Mouse (Mus musculus) embryonic facial prominence, embryonic 12.5 days (tissue): ENCODE results near the gene Sla2. TPM values are rescaled to one million over a fixed set of nuclear protein-coding genes. Genes with fewer than 3 reads are reported as not detected.
"Not testable (repeated sequence)": the region's sequence is repeated elsewhere in the genome, so short reads cannot be mapped to it uniquely, and the experiment has no call there.

ENCODE experiments used
- ATAC-seq: fragments of 200-750 bp; cut with Nextera tagmentation; 2 replicates; pipeline ENCODE4 v1.8.0; 2017; ENCODE audit not compliant: insufficient number of reproducible peaks, insufficient read depth, low FRiP score, low TSS enrichment
- H3K27ac ChIP-seq: fragments of 300-500 bp; sonication (generic); 2 replicates; pipeline ENCODE4 v1.5.1; 2016; ENCODE audit warnings: mild to moderate bottlenecking
- H3K27me3 ChIP-seq: fragments of 300-500 bp; sonication (generic); 2 replicates; pipeline ENCODE4 v1.6.1; 2016; ENCODE audit warnings: mild to moderate bottlenecking, moderate library complexity
- H3K36me3 ChIP-seq: fragments of 300-500 bp; sonication (generic); 2 replicates; pipeline ENCODE4 v1.6.1; 2016; ENCODE audit warnings: mild to moderate bottlenecking
- H3K4me1 ChIP-seq: fragments of 300-500 bp; sonication (generic); 2 replicates; pipeline ENCODE4 v1.6.1; 2016
- H3K4me2 ChIP-seq: fragments of 300-500 bp; sonication (generic); replicated peaks from 2 replicates; pipeline ENCODE4 v1.6.1; 2016; ENCODE audit warnings: mild to moderate bottlenecking, moderate library complexity
- H3K4me3 ChIP-seq: fragments of 300-500 bp; sonication (generic); 2 replicates; pipeline ENCODE4 v1.5.1; 2016; ENCODE audit warnings: mild to moderate bottlenecking
- H3K9ac ChIP-seq: fragments of 300-500 bp; sonication (generic); 2 replicates; pipeline ENCODE4 v1.6.1; 2016; ENCODE audit warnings: mild to moderate bottlenecking, moderate library complexity
- H3K9me3 ChIP-seq: fragments of 300-500 bp; sonication (generic); 2 replicates; pipeline ENCODE4 v1.6.1; 2016; ENCODE audit warnings: mild to moderate bottlenecking, moderate library complexity
- WGBS: fragments of 180-500 bp; shearing (Covaris S2); methylation state at CpG from one replicate; pipeline ENCODE4 v1.1.7; 2016; 5-methylcytosine and 5-hydroxymethylcytosine counted together
- polyA plus RNA-seq: library from polyadenylated mRNA; unstranded; fragments of >200 nt; fragmentation: Nextera tagmentation; extraction: Ambion mirVana; gene quantifications from 2 replicates; pipeline ENCODE4 v1.2.1, GENCODE M21; 2016

The Sla2 gene
- 0.31 TPM in 2 replicates for polyA plus RNA-seq

DNA sequence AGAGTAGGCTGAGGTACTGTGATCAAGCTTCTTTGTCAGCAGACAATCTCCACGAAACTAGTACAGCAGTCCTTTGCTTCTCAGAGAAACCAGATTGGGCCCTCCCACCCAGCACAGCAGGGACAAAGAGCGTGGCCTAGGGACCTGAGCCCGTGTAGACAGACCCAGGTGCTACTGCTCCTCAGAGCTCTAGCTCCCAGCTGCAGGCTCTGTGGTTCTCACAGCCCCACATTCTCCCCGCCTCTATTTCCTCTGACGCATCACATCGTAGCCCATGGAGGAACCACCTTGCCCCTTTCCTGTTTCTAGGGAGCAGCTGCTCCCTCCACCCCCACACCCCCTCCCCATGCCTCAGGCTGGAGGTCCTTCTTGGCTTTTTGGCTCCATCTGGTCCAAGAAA, at the start of gene Sla2:
Gene Sla2 (minus strand): TSS at position 176 of the 400 bp plus-strand sequence.
- Histone ChIP-seq H3K36me3 (no peaks in the 10 kb centered on the region), H3K4me3 (no peak within 1 kb of the TSS), H3K4me1 (no peaks in the 10 kb centered on the region), H3K4me2 (no peak within 1 kb of the TSS), H3K27me3 (no peaks in the 10 kb centered on the region), H3K27ac (no peak within 1 kb of the TSS), H3K9me3 (no peaks in the 10 kb centered on the region), H3K9ac (no peak within 1 kb of the TSS)
- 72% methylated on average over 6 of the region's 6 CpGs for WGBS
- no peak for ATAC-seq

DNA sequence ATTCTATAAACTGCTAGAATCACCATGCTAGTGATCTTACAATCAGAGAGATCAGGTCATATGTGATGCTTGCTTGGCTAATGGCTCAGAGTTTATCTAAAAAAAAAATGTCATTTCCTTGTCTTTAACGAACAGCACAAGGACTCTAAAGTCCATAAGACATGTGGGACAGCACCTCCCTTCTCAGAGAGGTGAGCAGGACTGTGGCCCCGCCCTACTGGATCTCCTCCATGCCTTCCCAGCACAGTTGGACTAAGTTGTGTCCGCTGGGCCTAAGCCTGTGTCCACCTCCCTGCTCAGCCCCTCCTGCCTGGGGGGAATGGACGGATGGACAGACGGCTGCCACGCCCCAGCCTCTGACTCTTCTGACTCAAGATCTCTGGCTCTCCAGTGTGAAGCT, 48.0 kb upstream of the Sla2 start:
- Histone ChIP-seq H3K4me1 (no peaks in the 10 kb centered on the region), H3K27ac (no peak overlapping the region), H3K4me3 (no peak overlapping the region), H3K36me3 (0 out of 2 replicates have a peak, but pooled peaks cover 8% of the 10 kb centered on the region), H3K9me3 (no peaks in the 10 kb centered on the region), H3K27me3 (no peaks in the 10 kb centered on the region), H3K4me2 (no peak overlapping the region), H3K9ac (no peak overlapping the region)
- ATAC-seq = no peak
- 89% methylated on average over 6 of the region's 6 CpGs for WGBS

DNA sequence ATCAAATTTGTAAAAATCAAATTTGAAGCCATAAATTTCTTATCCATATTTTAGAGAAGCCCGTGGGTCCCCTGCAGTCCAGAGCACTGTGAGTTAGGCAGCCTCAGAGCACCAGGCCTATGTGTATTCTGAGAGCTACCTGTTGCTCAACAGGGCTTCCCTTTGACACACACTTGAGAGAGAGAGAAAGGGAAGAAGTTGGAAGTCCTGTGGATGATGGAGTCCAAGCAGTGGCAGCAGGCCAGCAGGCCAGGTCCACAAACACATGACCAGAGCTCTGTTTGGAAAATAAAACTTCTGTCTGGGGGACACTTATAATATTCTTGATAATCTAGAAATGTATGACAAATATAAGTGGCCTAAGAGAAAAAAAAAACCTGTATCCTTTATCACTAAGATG, 46.4 kb upstream of the Sla2 start:
- no peak overlapping the region for H3K27ac ChIP-seq
- no peak overlapping the region for H3K4me2 ChIP-seq
- no peaks in the 10 kb centered on the region for H3K4me1 ChIP-seq
- no peak overlapping the region for H3K4me3 ChIP-seq
- H3K9me3 ChIP-seq = no peaks in the 10 kb centered on the region
- ATAC-seq = no peak
- H3K9ac ChIP-seq = no peak overlapping the region
- 0 out of 2 replicates have a peak, but pooled peaks cover 8% of the 10 kb centered on the region for H3K36me3 ChIP-seq
- WGBS = 89% methylated on average over 1 of the region's 1 CpGs
- H3K27me3 ChIP-seq = no peaks in the 10 kb centered on the region

DNA sequence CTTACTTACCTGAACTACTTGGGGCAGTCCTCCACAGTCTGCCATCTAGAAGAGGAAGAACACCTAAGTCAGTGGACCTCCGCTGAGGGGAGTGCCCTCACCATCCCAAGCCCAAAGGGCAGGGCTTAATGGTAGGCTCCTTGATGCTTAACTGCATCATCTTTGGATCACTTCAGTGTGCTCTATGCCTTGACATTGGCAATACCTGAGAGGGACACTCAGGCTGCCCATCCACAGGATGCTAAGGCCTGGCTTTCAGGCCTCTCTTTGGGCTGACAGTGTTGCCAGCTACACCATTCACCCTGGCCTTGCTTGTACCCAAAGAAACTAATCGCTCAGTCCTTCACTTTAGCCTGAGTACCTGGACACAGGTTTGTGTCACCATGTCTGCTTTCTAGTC, 44.4 kb upstream of the Sla2 start:
- H3K36me3 ChIP-seq = no peaks in the 10 kb centered on the region
- no peaks in the 10 kb centered on the region for H3K9me3 ChIP-seq
- no peak overlapping the region for H3K4me3 ChIP-seq
- H3K9ac ChIP-seq = no peak overlapping the region
- 95% methylated on average over 2 of the region's 2 CpGs for WGBS
- no peaks in the 10 kb centered on the region for H3K4me1 ChIP-seq
- H3K27ac ChIP-seq = no peak overlapping the region
- no peak overlapping the region for H3K4me2 ChIP-seq
- no peak for ATAC-seq
- H3K27me3 ChIP-seq = no peaks in the 10 kb centered on the region

DNA sequence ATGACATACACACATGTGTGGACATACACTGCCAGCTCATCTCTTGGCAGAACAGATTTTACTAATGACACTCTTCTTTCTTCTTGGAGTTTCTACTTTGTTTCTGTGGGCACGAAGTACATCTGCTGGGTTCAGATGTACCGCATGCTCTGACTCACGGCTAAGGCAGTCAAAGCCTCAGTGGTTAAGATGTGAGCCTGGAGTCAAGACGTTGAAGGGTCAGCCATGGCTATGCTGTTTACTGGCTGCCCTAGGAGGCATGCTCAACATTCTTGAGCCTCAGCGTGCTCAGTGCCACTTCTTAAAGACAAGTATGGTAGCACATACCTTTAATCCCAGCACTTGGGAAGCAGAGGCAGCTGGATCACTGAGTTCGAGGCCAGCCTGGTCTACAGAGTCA, 43.6 kb upstream of the Sla2 start:
- Histone ChIP-seq H3K36me3 (no peaks in the 10 kb centered on the region), H3K4me1 (no peaks in the 10 kb centered on the region), H3K4me2 (no peak overlapping the region), H3K4me3 (no peak overlapping the region), H3K9me3 (no peaks in the 10 kb centered on the region), H3K27ac (no peak overlapping the region), H3K9ac (no peak overlapping the region), H3K27me3 (no peaks in the 10 kb centered on the region)
- WGBS = 93% methylated on average over 6 of the region's 6 CpGs
- ATAC-seq = no peak

DNA sequence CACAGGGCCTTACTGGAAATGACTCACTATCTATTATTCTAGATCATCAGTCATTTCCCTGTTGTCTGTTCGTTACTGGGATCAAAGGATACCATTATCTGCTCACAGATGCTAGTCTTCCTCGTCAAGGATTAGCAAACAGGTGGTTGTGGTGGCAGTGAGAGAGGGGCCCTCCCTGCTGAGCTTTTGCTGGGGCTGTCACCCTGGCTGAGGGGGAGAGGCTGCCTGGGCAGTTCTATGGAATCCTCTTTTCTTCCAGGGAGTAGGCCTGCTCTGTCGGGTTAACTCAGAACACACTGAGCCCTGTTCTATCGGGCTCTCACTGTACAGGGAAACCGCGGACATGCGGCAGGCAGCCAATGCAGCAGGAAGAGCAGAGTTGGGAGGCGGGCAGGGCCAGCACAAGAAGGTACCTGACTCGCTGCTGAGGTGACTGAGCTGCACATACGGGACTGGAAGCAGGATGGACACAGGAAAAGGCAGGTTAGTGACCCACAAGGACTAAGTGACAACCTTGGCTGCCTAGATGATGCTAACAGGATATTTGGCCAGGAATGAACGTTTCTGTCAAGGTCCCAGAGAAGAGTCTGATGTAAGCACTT, 42.6 kb upstream of the Sla2 start:
- no peak overlapping the region for H3K4me3 ChIP-seq
- H3K27ac ChIP-seq = no peak overlapping the region
- WGBS = 66% methylated on average over 11 of the region's 11 CpGs

DNA sequence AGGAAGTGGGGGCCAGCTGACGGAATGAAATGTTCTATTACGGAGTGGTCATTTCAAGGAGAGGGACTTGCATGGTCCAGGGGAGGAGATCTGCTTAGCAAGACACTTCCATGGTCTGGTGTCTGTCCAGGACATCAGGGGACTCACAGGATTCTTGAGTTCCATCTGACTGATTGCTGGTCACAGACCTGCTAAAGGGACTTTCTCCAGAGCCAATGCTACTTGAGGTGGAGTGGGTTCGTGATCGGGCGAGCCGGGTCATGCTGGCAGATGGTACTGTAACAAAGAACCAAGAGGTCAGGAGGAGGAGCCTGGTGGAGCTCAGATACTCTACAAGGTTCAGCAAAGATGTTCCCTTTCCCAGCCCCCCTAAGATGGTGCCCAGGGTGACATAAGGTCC, 41.6 kb upstream of the Sla2 start:
- no peaks in the 10 kb centered on the region for H3K27me3 ChIP-seq
- H3K9ac ChIP-seq = no peak overlapping the region
- no peak for ATAC-seq
- H3K9me3 ChIP-seq = no peaks in the 10 kb centered on the region
- H3K4me3 ChIP-seq = no peak overlapping the region
- H3K4me2 ChIP-seq = no peak overlapping the region
- H3K27ac ChIP-seq = no peak overlapping the region
- H3K36me3 ChIP-seq = no peaks in the 10 kb centered on the region
- 94% methylated on average over 6 of the region's 6 CpGs for WGBS
- H3K4me1 ChIP-seq = peaks cover 5% of the 10 kb centered on the region; the same call in 1 of the 2 replicates

More for the DNA sequence above, 42.6 kb upstream of the Sla2 start:
- Histone ChIP-seq H3K4me2 (no peak overlapping the region), H3K9me3 (no peaks in the 10 kb centered on the region), H3K27me3 (no peaks in the 10 kb centered on the region), H3K9ac (no peak overlapping the region), H3K36me3 (no peaks in the 10 kb centered on the region), H3K4me1 (peaks cover under 1% of the 10 kb centered on the region; the same call in 1 of the 2 replicates)
- no peak for ATAC-seq

DNA sequence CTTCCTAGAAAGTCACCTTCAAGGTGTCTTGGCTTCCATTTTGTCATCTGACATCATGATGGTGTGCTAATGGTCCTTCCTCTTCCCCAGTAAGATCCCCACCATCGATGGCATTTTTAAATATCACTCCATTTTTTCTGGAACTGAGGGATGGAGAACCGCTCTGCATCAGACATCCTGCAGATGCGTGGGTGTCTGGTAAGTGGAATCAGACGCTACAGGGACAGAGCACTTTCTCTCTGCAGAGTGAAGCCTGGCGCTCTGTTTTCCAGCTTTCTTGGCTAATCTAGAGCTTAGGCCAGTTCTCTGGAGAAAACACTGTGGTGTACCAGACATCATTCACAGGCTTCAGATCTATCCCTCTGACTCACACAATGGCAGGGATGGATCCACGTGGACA, 40.7 kb upstream of the Sla2 start:
- H3K27ac ChIP-seq = no peak overlapping the region
- ATAC-seq = no peak
- H3K4me3 ChIP-seq = no peak overlapping the region
- H3K27me3 ChIP-seq = no peaks in the 10 kb centered on the region
- H3K4me1 ChIP-seq = peaks cover 5% of the 10 kb centered on the region; the same call in 1 of the 2 replicates
- H3K9ac ChIP-seq = no peak overlapping the region
- 88% methylated on average over 6 of the region's 6 CpGs for WGBS
- H3K4me2 ChIP-seq = no peak overlapping the region
- no peaks in the 10 kb centered on the region for H3K9me3 ChIP-seq
- H3K36me3 ChIP-seq = no peaks in the 10 kb centered on the region

DNA sequence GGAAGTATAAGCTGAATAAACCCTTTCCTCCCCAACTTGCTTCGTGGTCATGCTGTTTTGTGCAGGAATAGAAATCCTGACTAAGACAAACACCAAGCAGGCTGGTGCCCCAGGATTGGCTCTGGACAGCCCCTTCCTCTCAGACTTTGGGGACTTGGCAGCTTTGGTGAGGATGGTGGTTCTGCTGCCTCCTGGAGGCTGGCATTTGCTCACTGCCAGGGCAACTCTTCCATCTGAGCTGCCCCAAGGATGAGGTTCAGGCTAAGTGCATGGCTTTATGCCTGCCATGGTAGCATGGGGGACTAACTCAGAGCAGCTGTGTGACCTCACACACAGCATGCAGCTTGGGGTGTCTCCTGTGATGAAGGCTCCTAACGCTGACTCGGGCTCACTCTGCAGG, 38.6 kb upstream of the Sla2 start:
- H3K4me1 ChIP-seq, ATAC-seq, H3K9me3 ChIP-seq, H3K36me3 ChIP-seq, H3K27me3 ChIP-seq, H3K4me2 ChIP-seq, H3K4me3 ChIP-seq, H3K27ac ChIP-seq, H3K9ac ChIP-seq: not testable (repeated sequence)
- WGBS = 74% methylated on average over 3 of the region's 3 CpGs

DNA sequence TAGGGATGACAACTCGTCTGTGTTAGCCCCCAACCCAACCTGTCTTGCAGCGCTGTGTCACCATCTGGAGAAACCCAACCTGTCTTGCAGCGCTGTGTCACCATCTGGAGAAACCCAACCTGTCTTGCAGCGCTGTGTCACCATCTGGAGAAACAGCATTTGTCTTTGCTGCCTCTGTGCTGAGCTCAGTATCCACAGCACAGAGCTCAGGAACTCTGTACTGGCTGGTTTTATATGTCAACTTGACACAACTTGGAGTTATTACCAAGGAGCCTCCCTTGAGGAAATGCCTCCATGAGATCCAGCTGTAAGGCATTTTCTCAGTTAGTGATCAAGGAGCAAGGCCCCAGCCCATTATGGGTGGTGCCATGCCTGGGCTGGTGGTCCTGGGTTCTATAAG, 38.1 kb upstream of the Sla2 start:
- WGBS = 86% methylated on average over 4 of the region's 4 CpGs
- H3K27ac ChIP-seq, ATAC-seq, H3K4me3 ChIP-seq, H3K27me3 ChIP-seq, H3K4me1 ChIP-seq, H3K4me2 ChIP-seq, H3K9me3 ChIP-seq, H3K36me3 ChIP-seq, H3K9ac ChIP-seq: not testable (repeated sequence)

DNA sequence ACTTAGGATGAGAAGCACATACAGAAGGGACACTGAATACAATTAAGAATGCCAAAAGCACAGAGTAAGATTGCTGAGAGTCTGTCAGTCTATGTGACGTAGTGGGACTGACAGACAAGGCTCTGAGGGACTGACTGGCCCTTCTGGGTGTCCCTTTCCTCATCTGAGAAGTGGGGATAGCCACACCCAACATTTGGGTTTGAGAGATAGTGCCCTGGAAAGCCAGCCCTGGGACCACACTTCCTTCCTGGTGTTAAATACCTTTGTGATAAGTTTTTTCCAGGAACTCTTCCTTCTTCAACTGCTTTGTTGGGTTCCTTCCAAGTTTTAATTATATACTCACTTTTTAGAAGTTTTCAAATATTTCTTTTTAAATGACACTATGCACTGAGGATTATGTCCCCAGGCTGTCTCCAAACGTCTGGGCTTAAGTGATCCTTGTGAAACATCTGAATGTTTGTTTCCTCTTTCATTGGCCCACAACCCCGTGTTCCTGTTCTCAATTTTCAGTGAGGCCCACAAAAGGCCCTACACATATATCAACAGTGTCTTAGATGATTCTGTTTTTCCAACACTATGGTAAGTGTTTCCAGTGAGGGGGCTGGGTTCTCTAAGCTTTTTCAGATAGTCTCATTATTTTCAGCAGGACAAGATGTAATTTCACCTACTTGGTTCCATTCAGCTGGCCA, 37.4 kb upstream of the Sla2 start:
- no peak overlapping the region for H3K27ac ChIP-seq
- H3K4me3 ChIP-seq = no peak overlapping the region
- no peak overlapping the region for H3K4me2 ChIP-seq
- H3K4me1 ChIP-seq = peaks cover 5% of the 10 kb centered on the region; the same call in 1 of the 2 replicates
- no peak for ATAC-seq
- 39% methylated on average over 3 of the region's 3 CpGs for WGBS
- no peaks in the 10 kb centered on the region for H3K36me3 ChIP-seq
- H3K27me3 ChIP-seq = no peaks in the 10 kb centered on the region
- no peaks in the 10 kb centered on the region for H3K9me3 ChIP-seq
- H3K9ac ChIP-seq = no peak overlapping the region

DNA sequence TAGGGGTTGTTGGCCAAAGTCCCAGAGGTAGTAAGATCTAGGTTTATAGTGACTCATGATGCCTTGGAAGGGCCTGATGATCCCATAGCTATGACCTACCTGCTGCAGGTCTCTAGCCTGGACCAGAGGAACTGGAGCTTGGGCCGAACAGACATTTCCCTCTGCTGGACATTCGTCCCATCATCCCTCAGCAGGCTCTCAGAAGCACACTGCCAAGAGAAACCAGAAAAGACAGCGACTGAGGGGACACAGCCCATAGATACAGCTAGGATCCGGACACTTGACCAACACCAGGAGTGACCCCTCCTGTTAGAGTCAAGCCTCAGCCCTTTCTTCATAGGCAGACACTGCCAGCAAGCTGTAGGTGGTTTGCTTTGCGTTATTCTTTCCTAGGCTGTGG, 36.1 kb upstream of the Sla2 start:
- ATAC-seq = no peak
- H3K9ac ChIP-seq = no peak overlapping the region
- no peaks in the 10 kb centered on the region for H3K27me3 ChIP-seq
- H3K4me3 ChIP-seq = no peak overlapping the region
- H3K36me3 ChIP-seq = no peaks in the 10 kb centered on the region
- no peak overlapping the region for H3K4me2 ChIP-seq
- H3K4me1 ChIP-seq = peaks cover 5% of the 10 kb centered on the region; the same call in 1 of the 2 replicates
- 80% methylated on average over 5 of the region's 5 CpGs for WGBS
- H3K9me3 ChIP-seq = no peaks in the 10 kb centered on the region
- H3K27ac ChIP-seq = no peak overlapping the region
